Mouse (Mus musculus): ENCODE results near the gene Pde8b.

Pde8b gene

GRCm38 (mm10) chr13:95082611-95083010, 167.5 kb downstream of the Pde8b start:
- no peak for DNase-seq (ENCODE audit: low spot score in 2 of 2)

- no peak for DNase-seq (ENCODE audit: low spot score in 2 of 2)
Measured at GRCm38 (mm10) chr13:95081082-95081481, 169.1 kb downstream of the Pde8b start.

GRCm38 (mm10) chr13:95078492-95078891, 171.6 kb downstream of the Pde8b start:
- DNase-seq (ENCODE audit: low spot score in 2 of 2), result no peak

- DNase-seq (ENCODE audit: low spot score in 2 of 2), result no peak
Measured at GRCm38 (mm10) chr13:95077688-95078087, 172.4 kb downstream of the Pde8b start.

- DNase-seq (ENCODE audit: low spot score in 2 of 2), result no peak
Measured at GRCm38 (mm10) chr13:95076142-95076541, 174.0 kb downstream of the Pde8b start.

- no peak for DNase-seq (ENCODE audit: low spot score in 2 of 2)
Measured at GRCm38 (mm10) chr13:95073445-95074172, 176.5 kb downstream of the Pde8b start.

- no peak for DNase-seq (ENCODE audit: low spot score in 2 of 2)
Measured at GRCm38 (mm10) chr13:95070268-95070667, 179.9 kb downstream of the Pde8b start.

GRCm38 (mm10) chr13:95067854-95068253, 182.3 kb downstream of the Pde8b start:
- no peak for DNase-seq (ENCODE audit: low spot score in 2 of 2)

- no peak for DNase-seq (ENCODE audit: low spot score in 2 of 2)
Measured at GRCm38 (mm10) chr13:95063390-95064017, 186.6 kb downstream of the Pde8b start.

GRCm38 (mm10) chr13:95058885-95059284, 191.3 kb downstream of the Pde8b start:
- DNase-seq (ENCODE audit: low spot score in 2 of 2), result no peak

GRCm38 (mm10) chr13:95056501-95057280, 193.4 kb downstream of the Pde8b start:
- no peak for DNase-seq (ENCODE audit: low spot score in 2 of 2)

- DNase-seq (ENCODE audit: low spot score in 2 of 2), result no peak
Measured at GRCm38 (mm10) chr13:95055742-95056388, 194.3 kb downstream of the Pde8b start.

- DNase-seq (ENCODE audit: low spot score in 2 of 2), result no peak
Measured at GRCm38 (mm10) chr13:95052421-95052820, 197.7 kb downstream of the Pde8b start.

- no peak for DNase-seq (ENCODE audit: low spot score in 2 of 2)
Measured at GRCm38 (mm10) chr13:95050398-95050797, 199.7 kb downstream of the Pde8b start.

GRCm38 (mm10) chr13:95044108-95044507, 206.0 kb downstream of the Pde8b start:
- DNase-seq (ENCODE audit: low spot score in 2 of 2), result no peak

- DNase-seq (ENCODE audit: low spot score in 2 of 2), result no peak
Measured at GRCm38 (mm10) chr13:95040140-95040738, 209.9 kb downstream of the Pde8b start.

- DNase-seq (ENCODE audit: low spot score in 2 of 2), result no peak
Measured at GRCm38 (mm10) chr13:95038200-95038599, 211.9 kb downstream of the Pde8b start.

- no peak for DNase-seq (ENCODE audit: low spot score in 2 of 2)
Measured at GRCm38 (mm10) chr13:95034715-95035114, 215.4 kb downstream of the Pde8b start.

- DNase-seq (ENCODE audit: low spot score in 2 of 2), result no peak
Measured at GRCm38 (mm10) chr13:95034094-95034493, 216.0 kb downstream of the Pde8b start.

GRCm38 (mm10) chr13:95032973-95033372, 217.2 kb downstream of the Pde8b start:
- no peak for DNase-seq (ENCODE audit: low spot score in 2 of 2)

GRCm38 (mm10) chr13:95032127-95032831, 217.9 kb downstream of the Pde8b start:
- DNase-seq (ENCODE audit: low spot score in 2 of 2), result no peak
